Mouse (Mus musculus) lung, postnatal 10 days (tissue): ENCODE data around the gene Enthd1.

Experiments used
- DNase-seq: peaks from one replicate; pipeline ENCODE4 v3.0.0; 2021

Gene Enthd1

DNA sequence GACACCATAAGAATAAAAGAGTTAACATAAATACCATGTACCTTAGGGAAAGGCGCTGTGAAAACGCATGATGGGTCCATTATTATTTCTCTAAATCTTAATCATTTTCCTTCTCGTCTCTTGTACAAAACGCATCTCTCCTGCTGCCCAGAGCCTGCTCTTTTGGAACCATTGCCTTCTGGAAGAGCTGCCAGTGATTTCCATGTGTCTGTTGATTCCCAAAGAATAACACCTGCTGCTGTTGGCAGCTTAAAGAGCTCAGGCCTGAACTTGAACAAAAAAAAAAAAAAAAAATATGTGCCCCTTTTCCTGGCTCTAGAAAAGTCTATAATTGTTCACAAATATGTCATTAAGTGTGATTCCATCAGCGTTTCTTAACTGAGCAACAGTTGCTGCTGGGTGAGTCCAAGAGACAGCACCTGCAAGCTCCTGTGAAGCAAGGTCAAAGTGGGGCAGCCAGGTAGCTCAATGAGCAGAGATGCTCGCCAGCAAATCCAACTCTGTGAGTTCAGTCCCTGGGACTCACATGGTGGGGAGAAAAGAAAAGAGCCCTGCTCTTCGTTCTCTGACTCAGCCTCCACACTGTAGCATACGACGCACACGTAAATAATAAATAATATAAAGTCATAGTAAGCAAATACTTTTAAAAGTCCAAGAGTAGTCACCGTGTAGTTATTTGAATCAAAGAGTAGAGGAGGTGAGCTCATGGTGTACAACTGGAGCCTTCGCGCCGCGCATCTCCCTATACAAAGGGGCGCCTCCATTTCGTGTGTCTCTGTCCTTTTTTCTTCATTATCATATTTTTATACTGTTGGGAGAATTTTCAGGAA lies 9.5 kb upstream of the Enthd1 start:
- DNase-seq = no peak

DNA sequence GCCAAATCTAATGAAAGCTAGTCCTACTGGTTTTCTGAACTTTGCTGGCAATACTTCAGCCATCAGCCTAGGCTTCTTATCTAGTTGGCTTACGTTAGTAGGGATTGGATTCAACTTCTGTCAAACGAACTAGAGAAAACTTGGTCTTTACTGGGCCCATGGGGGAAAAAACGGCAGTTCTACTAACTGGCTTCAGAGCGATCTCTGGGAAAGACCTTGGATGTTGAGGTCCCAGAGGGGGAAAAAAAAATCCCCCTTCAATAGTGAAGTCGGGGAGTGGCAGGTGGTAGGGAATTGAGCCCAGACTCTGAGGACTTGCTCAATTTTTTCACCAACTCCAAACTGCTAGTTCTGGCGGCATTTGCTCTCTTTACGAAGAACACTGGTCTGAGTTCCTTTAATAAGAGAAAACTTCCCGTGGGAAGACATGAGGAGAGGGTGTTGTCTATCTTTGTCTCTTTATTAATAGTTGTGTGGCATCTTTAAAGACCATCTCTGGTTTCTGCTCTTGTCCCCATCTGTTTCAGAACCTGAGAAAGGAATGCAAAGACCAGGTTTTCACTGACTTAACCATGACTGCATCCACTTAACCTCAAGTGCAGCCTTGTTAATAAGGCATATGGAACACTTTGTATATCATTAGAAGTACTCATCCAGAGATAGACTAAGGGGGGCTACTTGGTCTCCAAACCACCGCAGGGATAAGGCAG lies 8.0 kb upstream of the Enthd1 start:
- DNase-seq = no peak

- DNase-seq = peak; percentile 21
Observed at GRCm38 (mm10) chr15:80572291-80572690, 7.3 kb upstream of the Enthd1 start, which contains the start of gene Grap2. Gene Grap2, plus strand, starts transcription at chr15:80572594.

GRCm38 (mm10) chr15:80571611-80572010 lies 6.7 kb upstream of the Enthd1 start:
- no peak for DNase-seq

DNA sequence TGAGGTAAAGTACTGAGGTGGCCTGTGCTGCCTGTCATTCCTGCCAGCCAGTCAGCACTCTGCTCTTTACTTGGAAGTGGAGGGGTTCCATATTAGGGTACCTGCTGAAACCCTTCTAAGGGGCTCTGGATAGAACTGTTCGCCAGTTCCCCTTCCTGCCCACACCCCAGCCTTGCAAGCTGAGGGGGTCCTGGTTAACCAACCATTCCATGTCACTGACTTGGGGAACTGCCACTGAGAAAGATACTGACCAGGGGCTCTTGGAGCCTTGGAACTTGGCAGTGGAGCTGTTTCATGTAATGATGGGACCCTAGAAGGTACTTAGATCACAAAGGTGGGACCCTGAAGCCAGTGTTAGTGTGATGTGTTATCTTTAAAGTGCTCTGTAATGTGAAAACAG lies 5.3 kb upstream of the Enthd1 start:
- no peak for DNase-seq

- DNase-seq = no peak
Observed at GRCm38 (mm10) chr15:80569205-80569604, 4.2 kb upstream of the Enthd1 start.

GRCm38 (mm10) chr15:80567731-80568130 lies 2.8 kb upstream of the Enthd1 start:
- no peak for DNase-seq

GRCm38 (mm10) chr15:80567139-80567538 lies 2.2 kb upstream of the Enthd1 start:
- DNase-seq = no peak

GRCm38 (mm10) chr15:80566696-80567095 lies 1.7 kb upstream of the Enthd1 start:
- no peak for DNase-seq

DNA sequence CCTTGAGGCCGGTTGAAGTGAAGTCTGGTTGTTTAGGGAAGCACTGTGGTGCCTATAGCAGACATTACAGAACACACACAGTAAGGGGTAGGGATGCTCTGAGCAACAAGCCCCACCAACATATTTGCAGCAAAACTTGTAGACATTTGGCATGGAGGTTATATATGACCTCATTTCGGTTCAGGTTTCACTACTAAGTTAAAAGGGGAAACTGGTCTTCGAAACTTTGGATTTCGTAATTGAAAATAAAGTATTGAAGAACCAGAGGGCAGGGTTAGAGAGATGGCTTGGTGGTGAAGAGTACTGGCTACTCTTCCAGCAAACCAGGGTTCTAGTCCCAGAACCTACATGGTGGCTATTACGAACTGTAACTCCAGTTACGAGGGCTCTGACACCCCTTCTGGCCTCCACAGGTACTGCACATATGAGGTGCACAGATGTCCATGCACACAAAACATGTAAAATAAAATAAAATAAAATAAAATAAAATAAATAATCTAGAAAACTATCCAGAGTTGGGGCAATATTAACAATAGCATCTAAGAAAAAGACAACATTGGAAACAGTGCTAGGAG lies 1.2 kb downstream of the Enthd1 start:
- no peak for DNase-seq

GRCm38 (mm10) chr15:80562446-80562845 lies 2.5 kb downstream of the Enthd1 start:
- no peak for DNase-seq

GRCm38 (mm10) chr15:80560646-80561580 lies 4.0 kb downstream of the Enthd1 start:
- DNase-seq = no peak

GRCm38 (mm10) chr15:80559978-80560377 lies 5.0 kb downstream of the Enthd1 start:
- DNase-seq = no peak

DNA sequence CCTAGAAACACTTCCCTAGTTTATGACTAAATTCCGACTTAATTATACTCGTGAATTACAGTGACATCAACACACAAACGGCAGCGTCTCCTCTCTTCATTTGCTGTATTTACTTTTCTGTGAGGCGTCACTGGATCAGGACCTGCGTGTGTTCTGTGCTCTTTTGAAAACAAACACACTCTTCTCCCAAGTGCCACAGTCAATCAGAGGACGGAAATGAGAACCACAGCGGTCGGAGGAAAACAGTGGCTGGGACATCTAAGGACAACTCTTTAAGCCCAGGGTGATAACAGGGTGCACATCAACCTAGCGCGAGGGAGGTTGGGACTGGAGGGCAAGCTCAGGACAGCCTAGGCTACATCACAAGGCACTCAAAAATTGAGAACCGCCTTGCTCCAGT lies 5.4 kb downstream of the Enthd1 start:
- DNase-seq = no peak

DNA sequence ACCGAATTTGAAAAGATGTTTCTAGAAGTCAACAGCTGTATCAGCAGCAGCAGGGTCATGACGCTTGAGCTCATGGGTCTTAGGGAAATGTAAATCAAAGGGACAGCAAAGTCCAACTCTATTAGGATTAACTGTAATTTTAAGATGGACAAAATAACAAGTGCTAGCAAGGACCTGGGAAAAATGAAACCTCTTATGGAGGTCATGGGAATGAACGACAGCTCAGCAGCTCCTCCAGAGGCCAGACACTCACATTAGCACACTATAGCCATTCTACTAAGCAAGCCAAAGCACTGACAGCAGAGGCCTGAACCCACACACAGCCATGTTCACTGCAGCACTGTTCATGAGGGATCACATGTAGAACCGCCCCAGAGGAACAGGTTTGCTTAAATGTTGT lies 7.2 kb downstream of the Enthd1 start:
- DNase-seq = no peak

DNA sequence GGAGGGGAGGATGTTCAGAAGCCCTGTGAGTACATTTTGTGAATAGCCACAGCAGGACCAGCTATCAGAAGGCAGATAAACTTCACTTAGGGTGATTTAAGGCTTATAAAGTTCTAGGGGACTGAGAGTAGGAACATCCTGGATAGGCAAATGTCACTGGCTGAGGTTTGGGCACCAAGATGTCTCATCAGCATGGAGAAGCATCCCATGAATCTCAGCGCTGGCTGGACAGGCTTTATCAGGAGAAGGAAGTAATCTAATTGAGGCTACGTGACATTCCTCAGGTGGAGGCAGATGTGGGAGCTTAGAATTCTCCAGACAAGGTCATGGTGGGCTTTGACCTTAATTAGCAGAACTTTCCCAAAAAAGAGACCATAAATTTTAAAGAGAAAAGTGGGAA lies 8.9 kb downstream of the Enthd1 start:
- DNase-seq = no peak

- no peak for DNase-seq
Observed at GRCm38 (mm10) chr15:80554860-80555822, 9.8 kb downstream of the Enthd1 start.

DNA sequence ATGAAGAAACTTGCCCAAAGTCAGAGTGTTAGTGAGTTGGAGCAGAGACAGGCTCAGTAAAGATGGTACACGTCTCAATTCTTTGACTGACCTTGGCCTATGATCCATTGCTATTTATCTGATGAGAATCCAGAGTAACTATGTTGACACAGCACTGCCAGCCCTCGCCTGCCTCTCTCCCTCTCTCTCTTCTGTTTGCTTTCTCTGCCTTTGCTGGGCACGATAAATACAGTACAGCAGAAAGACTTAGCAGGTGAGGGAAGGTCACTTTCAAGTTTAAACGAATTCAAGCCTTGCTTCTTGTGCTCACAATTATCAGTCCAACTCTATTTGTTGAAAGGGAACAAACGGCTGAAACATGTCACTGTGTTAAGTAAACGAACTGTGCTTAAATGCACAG lies 19.5 kb downstream of the Enthd1 start:
- DNase-seq = no peak

DNA sequence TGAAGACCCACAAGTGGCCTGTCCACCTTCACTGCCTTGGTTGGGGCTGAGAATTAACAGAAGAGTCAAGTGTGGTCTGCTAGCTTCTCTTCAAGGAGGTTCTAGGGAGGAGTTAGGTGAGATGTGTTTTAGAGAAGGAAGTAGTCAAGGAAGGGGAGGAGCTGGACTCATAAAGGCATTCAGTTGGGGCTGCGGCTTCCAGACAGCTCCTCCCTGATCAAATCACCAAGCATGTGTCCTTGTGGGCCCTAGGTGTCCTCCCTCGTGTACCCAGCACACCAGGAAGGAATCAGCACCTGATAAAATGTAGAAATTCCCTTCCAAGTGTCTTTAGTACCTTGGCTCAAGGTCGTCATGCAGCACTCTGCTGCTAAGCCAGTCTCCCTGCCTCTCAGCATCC lies 20.8 kb downstream of the Enthd1 start:
- DNase-seq = no peak

DNA sequence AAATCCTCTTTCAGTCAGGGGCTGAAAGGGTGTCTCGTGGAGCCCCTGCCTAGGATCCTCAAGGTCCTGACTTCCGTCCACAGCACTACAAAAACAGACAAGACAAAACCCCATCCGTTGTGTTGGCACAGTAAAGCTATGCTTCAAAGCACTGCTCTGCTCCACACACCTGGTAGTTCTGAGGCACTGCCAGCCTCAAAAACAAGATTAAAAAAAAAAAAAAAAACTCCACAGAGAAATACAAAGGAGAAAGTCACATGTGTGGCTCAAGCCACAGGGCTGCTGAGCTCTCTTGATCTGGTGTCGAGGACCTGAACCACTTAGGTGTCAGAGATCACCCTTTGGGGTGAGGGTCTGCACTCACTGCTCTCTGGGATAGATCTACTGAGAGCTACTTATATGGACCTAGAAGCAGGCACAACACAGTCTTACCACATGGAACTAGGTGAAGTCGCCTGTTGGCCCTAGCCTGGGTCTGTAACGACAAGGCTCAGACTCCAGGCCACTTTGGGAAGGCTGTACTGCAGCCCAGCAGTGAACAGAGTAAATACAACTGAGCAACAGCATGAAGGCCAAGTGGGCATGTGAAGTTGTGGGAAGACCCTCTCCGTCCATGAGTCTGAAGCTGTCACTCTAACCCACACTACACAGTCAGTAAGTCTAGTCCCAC lies 26.1 kb downstream of the Enthd1 start:
- no peak for DNase-seq

- no peak for DNase-seq
Observed at GRCm38 (mm10) chr15:80538075-80538474, 26.9 kb downstream of the Enthd1 start.
